In the genomic region with DNA sequence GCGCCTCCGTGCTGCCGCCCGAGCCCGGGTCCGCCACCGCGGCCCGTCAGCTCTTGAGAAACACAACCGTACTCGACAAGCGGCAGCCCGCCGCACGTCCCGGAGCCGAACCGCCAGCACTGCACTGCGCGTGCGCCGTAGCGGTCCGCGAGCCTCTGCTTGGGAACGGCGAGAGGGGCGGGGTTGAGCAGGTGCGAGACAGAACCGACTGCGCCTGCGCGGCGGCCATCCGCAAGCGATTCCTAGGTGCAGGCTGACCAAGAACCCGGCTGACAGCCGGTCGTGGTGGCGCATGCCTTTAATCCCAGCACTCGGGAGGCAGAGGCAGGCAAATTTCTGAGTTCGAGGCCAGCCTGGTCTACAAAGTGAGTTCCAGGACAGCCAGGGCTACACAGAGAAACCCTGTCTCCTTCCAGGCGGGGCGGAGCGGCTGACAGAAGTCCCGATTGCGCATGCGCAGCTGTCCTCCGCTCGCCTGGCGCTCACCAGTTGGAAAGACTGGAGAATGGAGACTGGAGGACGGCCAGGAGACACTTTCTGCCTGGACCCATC, we compare ENCODE assay signal across 8 mouse cellular contexts. TPM values are rescaled to one million over a fixed set of nuclear protein-coding genes. Genes with fewer than 3 reads are reported as not detected.
DNase-seq lines count a peak whose midpoint lies in the region; ATAC-seq lines count a peak whose summit lies in the region.

Gene Rfxap (minus strand): TSS at position 126 of the 552 bp plus-strand sequence.

- intact Hi-C loops in heart, postnatal 14 days (cut with DNase I), result loop anchor here (5.0 kb wide), 2 partner anchors 70 to 305 kb away; partner anchors contain the start of genes Alg5, Exosc8 and Spg20

- WGBS in forebrain, embryonic 14.5 days, result under 1% methylated on average over 52 of the region's 52 CpGs
- under 1% methylated on average over 50 of the region's 52 CpGs for WGBS in neural tube, embryonic 15.5 days

- peaks cover 15% of the 10 kb centered on the region for H3K4me1 ChIP-seq in forebrain, embryonic 14.5 days (ENCODE audit: control insufficient read depth, insufficient read depth, low read length)
- H3K4me1 ChIP-seq in neural tube, embryonic 15.5 days, result peaks cover 26% of the 10 kb centered on the region

- ATAC-seq in forebrain, embryonic 14.5 days, result peak; percentile 95
- ATAC-seq in neural tube, embryonic 15.5 days (ENCODE audit: low FRiP score), result peak; percentile 96

- H3K9ac ChIP-seq in forebrain, embryonic 14.5 days (ENCODE audit: low read length), result peak within 1 kb of the TSS; percentile 96
- H3K9ac ChIP-seq in neural tube, embryonic 15.5 days (replicated peaks), result peak within 1 kb of the TSS; percentile 99

- H3K9me3 ChIP-seq in forebrain, embryonic 14.5 days (replicated peaks; ENCODE audit: control insufficient read depth, low read length), result no peaks in the 10 kb centered on the region
- no peaks in the 10 kb centered on the region for H3K9me3 ChIP-seq in neural tube, embryonic 15.5 days (replicated peaks)

- DNase-seq in ES-CJ7 (ENCODE audit: low read depth, low spot score), result peak; percentile 94
- peak; percentile 98 for DNase-seq in cerebellum, adult 11 months
- DNase-seq in forebrain, embryonic 14.5 days (ENCODE audit: low spot score), result peak; percentile 98
- DNase-seq in heart, postnatal 14 days, result peak; percentile 97 to 98
- DNase-seq in layer of hippocampus, adult 11-12 months (ENCODE audit: low spot score), result peak; percentile 95
- peak; percentile 94 to 95 for DNase-seq in lung, adult 18-20 months
- DNase-seq in testis, postnatal 14 days (ENCODE audit: low spot score), result peak; percentile 95

- peaks cover 24% of the 10 kb centered on the region for H3K36me3 ChIP-seq in forebrain, embryonic 14.5 days (ENCODE audit: control insufficient read depth, insufficient read depth, low read length)
- H3K36me3 ChIP-seq in neural tube, embryonic 15.5 days, result peaks cover 16% of the 10 kb centered on the region

- H3K4me2 ChIP-seq in forebrain, embryonic 14.5 days (ENCODE audit: low read length), result peak within 1 kb of the TSS; percentile 93
- H3K4me2 ChIP-seq in neural tube, embryonic 15.5 days, result peak within 1 kb of the TSS; percentile 89

- H3K4me3 ChIP-seq in forebrain, embryonic 14.5 days (ENCODE audit: low read depth, low read length), result peak within 1 kb of the TSS; percentile 80
- peak within 1 kb of the TSS; percentile 89 for H3K4me3 ChIP-seq in neural tube, embryonic 15.5 days (replicated peaks)

- peak within 1 kb of the TSS; percentile 95 for H3K27ac ChIP-seq in forebrain, embryonic 14.5 days (ENCODE audit: low read depth, low read length)
- H3K27ac ChIP-seq in neural tube, embryonic 15.5 days (replicated peaks), result peak within 1 kb of the TSS; percentile 97

- no peaks in the 10 kb centered on the region for H3K27me3 ChIP-seq in forebrain, embryonic 14.5 days (replicated peaks; ENCODE audit: control insufficient read depth, insufficient read depth, low read length)
- no peaks in the 10 kb centered on the region for H3K27me3 ChIP-seq in neural tube, embryonic 15.5 days (replicated peaks)

RNA-seq across cellular contexts. Expression of gene Rfxap, which starts in this region (rescaled TPM):
- polyA plus RNA-seq in forebrain, embryonic 14.5 days (2014; fragmentation: Nextera tagmentation; extraction: Ambion mirVana), result 40.7 and 43.8 TPM in 2 replicates
- total RNA-seq in heart, postnatal 14 days (2021), result 10 to 100 TPM; 21.8 to 23.4 TPM
- polyA plus RNA-seq in neural tube, embryonic 15.5 days (2015; fragmentation: Nextera tagmentation; extraction: Ambion mirVana), result 43.4 and 44.2 TPM in 2 replicates

Comparison
In these comparisons a context has a peak if more than half of its experiments do, and no peak if none do; other contexts are left out.
1. Peak in every context shown above with its lines: DNase-seq, ATAC-seq, H3K4me3 ChIP-seq and H3K27ac ChIP-seq.